Mouse (Mus musculus) C2C12 (cell line): ENCODE measurements around the gene Slc45a1.

ENCODE experiments used
- CTCF ChIP-seq: IDR thresholded peaks from one replicate; pipeline ENCODE4 v1.5.1; 2011; ENCODE audit not compliant: control insufficient read depth, insufficient read depth, insufficient read length
- FOSL1 ChIP-seq: IDR thresholded peaks from one replicate; pipeline ENCODE4 v1.8.0; 2011; ENCODE audit warnings: mild to moderate bottlenecking, low read length; ENCODE audit not compliant: poor library complexity, insufficient read depth, severe bottlenecking
- MAX ChIP-seq: IDR thresholded peaks from one replicate; pipeline ENCODE4 v1.6.1; 2011; ENCODE audit warnings: mild to moderate bottlenecking, control low read depth
- USF1 ChIP-seq: IDR thresholded peaks from one replicate; pipeline ENCODE4 v1.6.1; 2011; ENCODE audit warnings: low read depth, mild to moderate bottlenecking, control low read depth, moderate library complexity

GRCm38 (mm10) chr4:150664726-150665125, 12.8 kb upstream of the Slc45a1 start:
- TF ChIP-seq CTCF (peak; percentile 36), FOSL1 (no peak), MAX (no peak), USF1 (no peak)
